Mouse (Mus musculus) C2C12 (cell line): ENCODE measurements around the gene Nptxr.

Experiments used
- CTCF ChIP-seq: IDR thresholded peaks from one replicate; pipeline ENCODE4 v1.5.1; 2011; ENCODE audit not compliant: control insufficient read depth, insufficient read depth, insufficient read length
- FOSL1 ChIP-seq: IDR thresholded peaks from one replicate; pipeline ENCODE4 v1.8.0; 2011; ENCODE audit warnings: mild to moderate bottlenecking, low read length; ENCODE audit not compliant: poor library complexity, insufficient read depth, severe bottlenecking
- MAX ChIP-seq: IDR thresholded peaks from one replicate; pipeline ENCODE4 v1.6.1; 2011; ENCODE audit warnings: mild to moderate bottlenecking, control low read depth
- MYOD1 ChIP-seq: IDR thresholded peaks from one replicate; pipeline ENCODE4 v1.6.1; 2011; ENCODE audit warnings: low read depth; ENCODE audit not compliant: control insufficient read depth, insufficient read length
- MYOG ChIP-seq: IDR thresholded peaks from one replicate; pipeline ENCODE4 v1.6.1; 2011; ENCODE audit not compliant: control insufficient read depth, insufficient read length; ENCODE audit errors: extremely low read depth
- USF1 ChIP-seq: IDR thresholded peaks from one replicate; pipeline ENCODE4 v1.6.1; 2011; ENCODE audit warnings: low read depth, mild to moderate bottlenecking, control low read depth, moderate library complexity

DNA sequence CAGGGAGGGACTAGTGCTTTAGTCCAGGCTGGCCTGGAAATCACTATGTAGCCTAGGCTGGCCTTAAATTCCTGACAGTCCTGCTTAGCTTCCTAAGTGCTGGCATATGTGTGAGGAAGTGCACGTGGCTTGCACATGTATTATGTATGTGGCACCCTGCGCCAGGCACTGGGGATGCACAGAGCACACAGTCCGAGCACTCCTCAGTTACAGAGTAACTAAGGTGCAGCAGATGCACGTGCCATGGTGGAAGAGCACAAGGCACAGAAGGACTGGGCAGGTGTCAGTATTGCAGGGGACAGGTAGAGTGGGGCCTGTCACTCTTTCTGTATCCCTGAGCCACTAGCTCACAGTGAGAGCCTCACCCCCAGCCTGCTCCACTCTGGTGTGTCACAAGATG, 49.4 kb downstream of the Nptxr start:
- TF ChIP-seq CTCF = no peak
- TF ChIP-seq USF1 = no peak
- no peak for TF ChIP-seq FOSL1
- no peak for TF ChIP-seq MYOD1
- no peak for TF ChIP-seq MAX
- no peak for TF ChIP-seq MYOG
